Mouse (Mus musculus) E14TG2a.4 (cell line): Measurements from ENCODE around the gene Setd7.

Experiments
- CTCF ChIP-seq: conservative IDR thresholded peaks from 2 replicates; pipeline ENCODE4 v1.5.1; 2014; ENCODE audit warnings: low read length
- NANOG ChIP-seq: IDR thresholded peaks from 2 replicates; pipeline ENCODE4 v1.6.1; 2014; ENCODE audit warnings: borderline replicate concordance, low read length, mixed read lengths
- POU5F1 ChIP-seq: IDR thresholded peaks from 2 replicates; pipeline ENCODE4 v1.6.1; 2014; ENCODE audit warnings: low read length, borderline replicate concordance

DNA sequence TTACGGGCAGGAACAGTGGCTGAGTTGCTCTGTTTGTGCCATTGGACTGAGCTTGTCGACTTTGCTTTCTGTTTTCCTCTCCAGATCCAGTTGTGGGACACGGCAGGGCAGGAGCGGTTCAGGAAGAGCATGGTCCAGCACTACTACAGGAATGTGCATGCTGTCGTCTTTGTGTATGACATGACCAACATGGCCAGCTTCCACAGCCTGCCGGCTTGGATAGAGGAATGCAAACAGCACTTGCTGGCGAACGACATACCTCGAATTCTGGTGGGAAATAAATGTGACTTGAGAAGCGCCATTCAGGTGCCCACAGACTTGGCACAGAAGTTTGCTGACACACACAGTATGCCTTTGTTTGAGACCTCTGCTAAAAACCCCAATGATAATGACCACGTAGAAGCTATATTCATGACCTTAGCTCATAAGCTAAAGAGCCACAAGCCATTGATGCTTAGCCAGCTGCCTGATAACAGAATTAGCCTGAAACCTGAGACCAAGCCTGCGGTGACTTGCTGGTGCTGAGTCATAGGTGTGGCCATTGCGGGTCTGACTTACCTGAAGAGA, 67.3 kb downstream of the Setd7 start:
- TF ChIP-seq CTCF = no peak
- no peak for TF ChIP-seq NANOG
- no peak for TF ChIP-seq POU5F1
